Mouse (Mus musculus): ENCODE measurements around the gene Ovch2. TPM values are rescaled to one million over a fixed set of nuclear protein-coding genes. Genes with fewer than 3 reads are reported as not detected.

The Ovch2 gene
- total RNA-seq, 2 experiments from 2014 or later, result not detected

GRCm38 (mm10) chr7:107747476-107747875 lies 53.5 kb downstream of the Ovch2 start:
- intact Hi-C loops (cut with DNase I), result loop anchor here (10.0 kb wide), 1 partner anchor 1277 kb away; no protein-coding TSS in a partner anchor
- no peak for DNase-seq (ENCODE audit: low spot score)

- no peak for DNase-seq (ENCODE audit: low spot score)
- intact Hi-C loops (cut with DNase I), result loop anchor here (10.0 kb wide), 1 partner anchor 1279 kb away; no protein-coding TSS in a partner anchor
These were observed 55.0 kb downstream of the Ovch2 start for GRCm38 (mm10) chr7:107746036-107746435.

- no peak for DNase-seq (ENCODE audit: low spot score)
- intact Hi-C loops (cut with DNase I), result loop anchor here (10.0 kb wide), 1 partner anchor 1280 kb away; no protein-coding TSS in a partner anchor
These were observed 55.9 kb downstream of the Ovch2 start for GRCm38 (mm10) chr7:107745111-107745510.

- intact Hi-C loops (cut with DNase I), result loop anchor here (10.0 kb wide), 1 partner anchor 1280 kb away; no protein-coding TSS in a partner anchor
- DNase-seq (ENCODE audit: low spot score), result no peak
These were observed 56.6 kb downstream of the Ovch2 start for GRCm38 (mm10) chr7:107744454-107744853.

GRCm38 (mm10) chr7:107742963-107743465 lies 58.0 kb downstream of the Ovch2 start:
- no peak for DNase-seq (ENCODE audit: low spot score)
- intact Hi-C loops (cut with DNase I), result loop anchor here (10.0 kb wide), 1 partner anchor 1282 kb away; no protein-coding TSS in a partner anchor

GRCm38 (mm10) chr7:107738726-107739125 lies 62.3 kb downstream of the Ovch2 start:
- no peak for DNase-seq (ENCODE audit: low spot score)
- intact Hi-C loops (cut with DNase I), result no loop called here

- DNase-seq (ENCODE audit: low spot score), result no peak
- intact Hi-C loops (cut with DNase I), result no loop called here
These were observed 67.8 kb downstream of the Ovch2 start for GRCm38 (mm10) chr7:107733162-107733561.

Other genes with a start within 250 kb of the Ovch2 start
- 1 to 10 TPM; 5.2 to 5.4 TPM for gene Olfml1, start 233.8 kb downstream of the Ovch2 start, total RNA-seq (2021)
- 10 to 100 TPM; 20.4 to 20.9 TPM for gene Ppfibp2, start 206.0 kb downstream of the Ovch2 start, total RNA-seq (2021)
- not detected for gene 5330417H12Rik, start 176.0 kb downstream of the Ovch2 start, total RNA-seq (2021)
- not detected for gene Cyb5r2, start 43.2 kb downstream of the Ovch2 start, total RNA-seq (2021)
- gene Olfr467, start 11.1 kb upstream of the Ovch2 start, total RNA-seq (2021), result not detected
- not detected for gene Olfr469, start 24.3 kb upstream of the Ovch2 start, total RNA-seq (2021)
- gene Olfr470, start 46.3 kb upstream of the Ovch2 start, total RNA-seq (2021), result not detected
- not detected for gene Olfr472, start 96.7 kb upstream of the Ovch2 start, total RNA-seq (2021)
- gene Olfr473, start 129.2 kb upstream of the Ovch2 start, total RNA-seq (2021), result not detected
- not detected for gene Olfr474, start 153.4 kb upstream of the Ovch2 start, total RNA-seq (2021)
- not detected for gene Olfr476, start 163.6 kb upstream of the Ovch2 start, total RNA-seq (2021)
- not detected for gene Olfr477, start 185.5 kb upstream of the Ovch2 start, total RNA-seq (2021)
- not detected for gene Olfr478, start 232.8 kb upstream of the Ovch2 start, total RNA-seq (2021)
- gene Olfr479, start 249.5 kb upstream of the Ovch2 start, total RNA-seq (2021), result not detected